Mouse (Mus musculus): ENCODE measurements around the gene Rps19bp1.

Gene Rps19bp1

GRCm38 (mm10) chr15:80219211-80219610 lies 44.9 kb downstream of the Rps19bp1 start:
- DNase-seq (ENCODE audit: low spot score) = peak; percentile 43

- no peak for DNase-seq (ENCODE audit: low spot score)
Measured at GRCm38 (mm10) chr15:80217476-80217875, 46.6 kb downstream of the Rps19bp1 start.

- no peak for DNase-seq (ENCODE audit: low spot score)
Measured at GRCm38 (mm10) chr15:80216480-80216820, 47.7 kb downstream of the Rps19bp1 start.

- peak; percentile 34 for DNase-seq (ENCODE audit: low spot score)
Measured at GRCm38 (mm10) chr15:80215716-80216479, 48.2 kb downstream of the Rps19bp1 start.

- no peak for DNase-seq (ENCODE audit: low spot score)
Measured at GRCm38 (mm10) chr15:80213688-80214087, 50.4 kb downstream of the Rps19bp1 start.

Data from urinary bladder, postnatal 14 days (tissue).